Mouse (Mus musculus): ENCODE measurements around the gene Tyw1.

DNA sequence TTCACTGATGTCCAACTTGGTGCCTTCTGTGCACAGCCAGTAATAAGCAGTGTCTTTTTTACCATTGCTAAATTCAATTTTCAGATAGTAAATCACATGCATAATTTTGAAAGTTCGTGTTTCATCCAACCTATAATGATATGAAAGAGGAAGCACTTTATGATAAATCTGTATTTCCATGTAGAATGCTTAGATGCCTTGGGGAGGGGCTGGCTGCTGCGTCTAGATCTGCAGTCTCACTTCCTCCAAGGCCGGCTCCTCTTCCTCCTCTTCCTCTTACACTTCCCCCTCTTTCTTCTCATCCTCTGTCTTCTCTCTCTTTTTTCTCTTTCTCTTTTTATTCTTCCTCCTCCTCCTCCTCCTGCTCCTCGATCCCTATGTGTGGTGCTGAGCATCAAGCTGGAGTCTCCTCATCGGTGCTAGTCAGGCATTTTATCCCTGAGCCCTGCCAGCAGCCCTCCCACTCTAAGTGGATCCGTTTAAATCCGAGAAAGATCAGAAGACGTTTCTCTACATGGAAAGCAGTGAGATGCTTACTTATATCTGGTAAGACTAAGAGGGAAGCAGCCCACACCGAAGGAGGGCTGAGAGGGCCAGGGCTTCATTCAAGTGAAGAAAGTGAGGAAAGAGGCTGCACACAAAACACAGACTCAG lies 27.8 kb downstream of the Tyw1 start:
- TF ChIP-seq CTCF (IDR thresholded peaks at IDR 0.05), result no peak
- TF ChIP-seq EP300 (IDR thresholded peaks at IDR 0.05; ENCODE audit: insufficient read depth, low read depth, low read length), result no peak
- TF ChIP-seq POLR2A (IDR thresholded peaks at IDR 0.05; ENCODE audit: insufficient read depth, low read depth, low read length), result no peak
